Mouse (Mus musculus) liver, adult 2 months (tissue): ENCODE data around the gene Rce1. TPM values are rescaled to one million over a fixed set of nuclear protein-coding genes. Genes with fewer than 3 reads are reported as not detected.

Experiments
- DNase-seq: peaks from one replicate; pipeline ENCODE4 v3.0.0-alpha.2; 2011; ENCODE audit warnings: low read depth, low spot score; ENCODE audit errors: extremely low read depth
- H3K27ac ChIP-seq: fragments of 200-500 bp; replicated peaks from 2 replicates; pipeline ENCODE4 v1.5.1; 2012; ENCODE audit warnings: low read depth, mild to moderate bottlenecking, control low read depth, inconsistent platforms, low read length; ENCODE audit not compliant: insufficient read depth
- H3K27me3 ChIP-seq: fragments of 200-500 bp; 2 replicates; pipeline ENCODE4 v1.6.1; 2012; ENCODE audit warnings: mild to moderate bottlenecking, moderate library complexity, low read length, inconsistent platforms; ENCODE audit not compliant: control insufficient read depth, insufficient read depth
- H3K36me3 ChIP-seq: fragments of 200-500 bp; 2 replicates; pipeline ENCODE4 v1.6.1; 2012; ENCODE audit warnings: low read length, inconsistent platforms; ENCODE audit not compliant: control insufficient read depth, insufficient read depth
- H3K4me1 ChIP-seq: fragments of 200-500 bp; 2 replicates; pipeline ENCODE4 v1.6.1; 2011; ENCODE audit warnings: low read length; ENCODE audit not compliant: control insufficient read depth, insufficient read depth
- H3K4me3 ChIP-seq: fragments of 200-500 bp; 2 replicates; pipeline ENCODE4 v1.5.1; 2011; ENCODE audit warnings: low read depth, mild to moderate bottlenecking, control low read depth, low read length, moderate library complexity; ENCODE audit not compliant: insufficient read depth
- H3K79me2 ChIP-seq: fragments of 200-500 bp; 2 replicates; pipeline ENCODE4 v1.6.1; 2012; ENCODE audit warnings: inconsistent platforms, mild to moderate bottlenecking, low read length, moderate library complexity; ENCODE audit not compliant: control insufficient read depth, insufficient read depth
- H3K9ac ChIP-seq: fragments of 200-500 bp; 2 replicates; pipeline ENCODE4 v1.6.1; 2012; ENCODE audit warnings: low read depth, mild to moderate bottlenecking, control low read depth, inconsistent platforms, low read length
- CTCF ChIP-seq: fragments of 200-500 bp; IDR thresholded peaks from 2 replicates; pipeline ENCODE4 v1.5.1; 2011; ENCODE audit warnings: low read depth, low read length, control low read depth
- POLR2A ChIP-seq: fragments of 200-500 bp; IDR thresholded peaks from 2 replicates; pipeline ENCODE4 v1.6.1; 2011; ENCODE audit warnings: low read length, control low read depth; ENCODE audit not compliant: insufficient read depth; ENCODE audit errors: extremely low read depth
- WGBS: fragments of 180-500 bp; shearing (Covaris S2); methylation state at CpG from one replicate; pipeline ENCODE4 v1.1.7; 2018; 5-methylcytosine and 5-hydroxymethylcytosine counted together
- polyA plus RNA-seq: library from polyadenylated mRNA; depleted of rRNA; stranded (reverse); fragments of >200 nt; gene quantifications from 2 replicates; pipeline ENCODE4 v1.2.3, GENCODE M21; 2012
- total RNA-seq: library from RNA; depleted of rRNA; stranded (reverse); fragments of >200 nt; gene quantifications from 2 replicates; pipeline ENCODE4 v1.2.3, GENCODE M21; 2014

Rce1 gene
- total and polyA plus RNA-seq, 2 experiments = 14.8 to 44.9 TPM

DNA sequence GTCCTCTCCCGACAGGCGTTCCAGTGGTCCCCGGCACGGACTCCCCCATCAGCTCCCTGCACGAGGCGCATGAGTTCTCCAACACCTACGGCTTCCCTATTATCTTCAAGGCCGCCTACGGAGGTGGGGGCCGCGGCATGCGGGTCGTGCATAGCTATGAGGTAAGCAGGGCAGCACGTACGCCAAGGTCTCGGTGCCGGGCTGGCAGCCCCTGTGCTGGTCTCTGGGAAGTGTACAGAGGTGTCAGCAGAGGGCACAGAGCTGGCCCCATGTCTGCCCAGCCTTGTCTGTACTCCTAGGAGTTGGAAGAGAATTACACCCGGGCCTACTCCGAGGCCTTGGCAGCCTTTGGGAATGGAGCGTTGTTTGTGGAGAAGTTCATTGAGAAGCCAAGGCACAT, 23.0 kb downstream of the Rce1 start:
- peaks cover 20% of the 10 kb centered on the region for H3K4me1 ChIP-seq
- H3K27ac ChIP-seq = no peak overlapping the region
- H3K79me2 ChIP-seq = peaks cover 7% of the 10 kb centered on the region; the same call in 1 of the 2 replicates
- H3K27me3 ChIP-seq = no peaks in the 10 kb centered on the region
- H3K4me3 ChIP-seq = no peak overlapping the region
- H3K36me3 ChIP-seq = peaks cover 12% of the 10 kb centered on the region; the same call in 1 of the 2 replicates
- WGBS = 89% methylated on average over 20 of the region's 20 CpGs
- no peak overlapping the region for H3K9ac ChIP-seq
- TF ChIP-seq CTCF (no peak), POLR2A (no peak)
- no peak for DNase-seq

DNA sequence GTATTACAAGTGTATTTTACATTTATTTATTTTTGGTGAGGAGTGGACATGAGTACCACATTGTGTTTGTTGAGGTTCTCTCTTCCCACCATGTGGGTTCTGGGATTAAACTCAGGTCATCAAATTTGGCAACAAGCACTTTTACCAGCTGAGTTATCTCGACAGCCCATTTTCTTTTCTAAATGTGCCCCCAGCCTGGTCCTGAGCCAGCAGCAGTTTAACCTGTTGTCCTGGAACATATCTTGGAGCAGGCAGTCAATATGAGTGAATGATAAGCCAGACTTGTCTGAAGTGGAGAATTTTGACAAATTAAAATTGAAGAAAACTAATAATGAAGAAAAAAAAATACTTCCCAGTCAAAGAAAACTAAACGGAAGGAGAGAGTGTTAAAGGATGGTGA, 29.4 kb downstream of the Rce1 start:
- TF ChIP-seq POLR2A (no peak), CTCF (no peak)
- Histone ChIP-seq H3K36me3 (peaks cover 2% of the 10 kb centered on the region; the same call in 1 of the 2 replicates), H3K4me3 (0 out of 2 replicates have a peak overlapping the region, but pooled peaks have one; percentile 1), H3K4me1 (peaks cover 43% of the 10 kb centered on the region), H3K9ac (no peak overlapping the region), H3K27me3 (no peaks in the 10 kb centered on the region), H3K27ac (peak overlapping the region; percentile 84), H3K79me2 (peaks cover 7% of the 10 kb centered on the region; the same call in 1 of the 2 replicates)
- WGBS = 15% methylated on average over 2 of the region's 2 CpGs
- peak; percentile 70 for DNase-seq

DNA sequence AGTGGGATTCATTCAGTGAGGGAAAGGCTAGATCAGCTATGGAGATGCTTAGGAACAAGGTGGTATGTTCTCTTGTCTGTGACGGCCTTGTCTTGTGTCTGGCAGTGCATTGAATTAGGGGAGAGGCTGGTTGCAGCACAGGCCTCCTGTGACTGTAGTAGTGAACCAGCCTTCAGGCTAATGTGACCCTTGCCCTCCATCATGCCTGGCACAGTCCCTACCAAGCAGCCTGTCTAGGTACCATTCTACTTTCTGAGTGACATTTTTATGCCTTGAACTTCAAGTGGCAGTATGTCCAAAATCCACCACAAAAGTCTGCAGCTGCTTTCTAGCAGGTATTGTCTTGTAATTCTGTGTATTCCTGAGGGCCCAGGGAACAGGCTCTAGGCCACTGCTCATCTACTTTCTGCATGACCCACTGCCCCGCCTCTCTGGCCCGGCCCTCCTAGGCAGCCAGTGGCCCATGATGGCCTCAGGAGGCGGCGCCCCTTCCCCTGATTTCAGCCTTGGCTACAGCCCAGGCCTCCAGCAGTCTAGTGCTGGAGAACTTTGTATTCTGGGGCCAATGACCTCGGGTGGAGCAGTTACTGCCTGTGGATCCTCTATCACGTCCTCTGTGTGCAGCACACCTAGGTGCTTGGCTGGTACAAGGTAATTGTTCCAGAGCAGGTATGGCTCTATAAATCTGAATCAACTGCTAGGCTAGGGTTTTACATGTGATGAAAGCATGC, 31.5 kb downstream of the Rce1 start:
- no peak for TF ChIP-seq POLR2A
- TF ChIP-seq CTCF = no peak
- H3K9ac ChIP-seq = peak overlapping the region; percentile 70
- H3K4me3 ChIP-seq = peak overlapping the region; percentile 22; the same call in 1 of the 2 replicates
- peaks cover 48% of the 10 kb centered on the region for H3K4me1 ChIP-seq
- no peaks in the 10 kb centered on the region for H3K36me3 ChIP-seq
- peak; percentile 89 for DNase-seq
- peak overlapping the region; percentile 97 for H3K27ac ChIP-seq
- H3K27me3 ChIP-seq = no peaks in the 10 kb centered on the region
- H3K79me2 ChIP-seq = peaks cover 13% of the 10 kb centered on the region; the same call in 1 of the 2 replicates
- WGBS = 15% methylated on average over 7 of the region's 7 CpGs

DNA sequence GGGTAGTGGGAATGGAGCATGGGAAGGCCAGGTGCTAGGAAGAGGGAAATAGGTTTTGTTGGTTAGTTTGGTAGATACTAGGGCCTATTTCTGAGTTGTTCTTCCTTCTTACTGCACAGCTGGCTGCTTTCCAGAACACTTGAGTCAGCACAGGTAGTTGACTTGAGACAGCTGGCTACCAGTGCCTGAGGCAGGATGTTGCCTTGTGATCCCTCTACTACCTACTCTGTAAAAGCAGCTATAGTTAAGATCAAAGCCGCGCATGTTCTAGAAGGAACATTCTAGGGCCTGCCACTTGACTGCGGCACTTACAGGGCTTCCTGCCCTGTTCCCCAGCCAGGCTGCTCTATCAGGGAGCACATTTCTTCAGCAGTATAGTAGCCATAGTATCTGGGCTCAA, 35.4 kb downstream of the Rce1 start:
- Histone ChIP-seq H3K36me3 (no peaks in the 10 kb centered on the region), H3K27me3 (no peaks in the 10 kb centered on the region), H3K79me2 (peaks cover 8% of the 10 kb centered on the region; the same call in 1 of the 2 replicates), H3K27ac (peak overlapping the region; percentile 92), H3K4me1 (peaks cover 57% of the 10 kb centered on the region), H3K9ac (0 out of 2 replicates have a peak overlapping the region, but pooled peaks have one; percentile 40), H3K4me3 (no peak overlapping the region)
- DNase-seq = peak; percentile 50
- 96% methylated on average over 3 of the region's 3 CpGs for WGBS
- no peak for TF ChIP-seq CTCF

DNA sequence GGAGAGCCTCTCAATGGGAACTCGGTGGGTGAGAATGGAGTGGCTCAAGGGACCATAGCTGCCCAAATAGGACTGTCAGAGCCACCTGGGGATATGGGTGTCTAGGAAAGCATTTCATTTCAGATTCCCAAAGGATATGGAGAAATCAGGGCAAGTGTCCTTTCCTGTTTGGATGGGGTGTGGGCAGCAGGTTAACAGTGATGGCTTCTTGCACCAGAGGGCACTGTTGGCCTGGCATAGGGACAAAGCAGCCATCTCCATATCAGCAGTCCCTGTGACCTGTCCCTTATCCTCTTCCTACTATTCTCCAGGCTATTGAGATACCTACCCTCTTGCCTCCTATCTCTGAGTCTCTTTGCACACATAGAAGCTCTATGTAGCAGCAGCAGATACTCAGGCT, 36.4 kb downstream of the Rce1 start:
- Histone ChIP-seq H3K4me3 (no peak overlapping the region), H3K36me3 (no peaks in the 10 kb centered on the region), H3K79me2 (peaks cover 10% of the 10 kb centered on the region; the same call in 1 of the 2 replicates), H3K27me3 (no peaks in the 10 kb centered on the region), H3K4me1 (peaks cover 60% of the 10 kb centered on the region), H3K9ac (peak overlapping the region; percentile 40), H3K27ac (peak overlapping the region; percentile 92)
- peak; percentile 84 for TF ChIP-seq CTCF
- no peak for TF ChIP-seq POLR2A
- 24% methylated on average over 1 of the region's 1 CpGs for WGBS
- peak; percentile 83 for DNase-seq

DNA sequence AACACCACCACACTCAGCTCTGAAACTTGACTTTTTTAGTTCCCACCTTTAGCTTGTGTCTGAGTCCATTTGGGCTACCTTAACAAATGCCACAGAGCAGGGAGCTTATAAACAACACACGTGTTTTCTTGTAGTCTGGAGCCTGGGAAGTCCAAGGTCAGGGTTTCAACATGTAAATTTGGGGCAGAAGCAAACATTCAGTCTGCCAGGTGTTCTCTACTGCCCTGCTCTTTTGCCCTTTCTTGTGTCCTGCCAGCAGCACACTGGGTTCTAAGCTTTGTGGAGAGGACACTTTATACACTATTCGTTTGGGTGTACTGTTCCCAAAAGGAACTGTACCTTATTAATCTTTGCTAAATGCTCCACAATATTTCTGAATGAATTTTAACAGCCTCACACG, 37.0 kb downstream of the Rce1 start:
- H3K9ac ChIP-seq = peak overlapping the region; percentile 41
- peak; percentile 100 for DNase-seq
- H3K27me3 ChIP-seq = no peaks in the 10 kb centered on the region
- 20% methylated on average over 3 of the region's 3 CpGs for WGBS
- TF ChIP-seq CTCF (no peak), POLR2A (no peak)
- H3K4me3 ChIP-seq = no peak overlapping the region
- H3K4me1 ChIP-seq = peaks cover 58% of the 10 kb centered on the region
- H3K27ac ChIP-seq = peak overlapping the region; percentile 97
- peaks cover 16% of the 10 kb centered on the region for H3K79me2 ChIP-seq
- H3K36me3 ChIP-seq = no peaks in the 10 kb centered on the region
